Mouse (Mus musculus) T-helper 2 cell (primary cell): ENCODE measurements around the gene Galnt6.

ENCODE experiments used
- in situ Hi-C: fragments of 300-600 bp; cut with MboI, MseI; formaldehyde crosslinking; loops from one replicate; pipeline ENCODE4 v1.15.1; 2025; ENCODE audit warnings: high pct_unique_total_duplicates

The Galnt6 gene

GRCm38 (mm10) chr15:100723505-100723904, 5.7 kb downstream of the Galnt6 start:
- in situ Hi-C loops: loop anchor here (10.0 kb wide), 1 partner anchor 649 kb away; no protein-coding TSS in a partner anchor

- in situ Hi-C loops: loop anchor here (10.0 kb wide), 1 partner anchor 648 kb away; no protein-coding TSS in a partner anchor
These were observed 6.6 kb downstream of the Galnt6 start for GRCm38 (mm10) chr15:100722564-100722963.

- in situ Hi-C loops: loop anchor here (10.0 kb wide), 1 partner anchor 647 kb away; no protein-coding TSS in a partner anchor
These were observed 7.2 kb downstream of the Galnt6 start for GRCm38 (mm10) chr15:100722026-100722425.

- in situ Hi-C loops: loop anchor here (10.0 kb wide), 1 partner anchor 647 kb away; no protein-coding TSS in a partner anchor
These were observed 7.7 kb downstream of the Galnt6 start for GRCm38 (mm10) chr15:100721445-100721844.

GRCm38 (mm10) chr15:100720066-100720465, 9.1 kb downstream of the Galnt6 start:
- in situ Hi-C loops: loop anchor here (10.0 kb wide), 1 partner anchor 645 kb away; no protein-coding TSS in a partner anchor

GRCm38 (mm10) chr15:100719217-100719616, 10.0 kb downstream of the Galnt6 start:
- in situ Hi-C loops: no loop called here

GRCm38 (mm10) chr15:100718572-100718971, 10.6 kb downstream of the Galnt6 start:
- in situ Hi-C loops: no loop called here

- in situ Hi-C loops: no loop called here
These were observed 11.2 kb downstream of the Galnt6 start for GRCm38 (mm10) chr15:100717933-100718332.

GRCm38 (mm10) chr15:100715399-100715993, 13.7 kb downstream of the Galnt6 start:
- in situ Hi-C loops: no loop called here

GRCm38 (mm10) chr15:100714470-100714869, 14.7 kb downstream of the Galnt6 start:
- in situ Hi-C loops: no loop called here

GRCm38 (mm10) chr15:100710838-100711237, 18.3 kb downstream of the Galnt6 start:
- in situ Hi-C loops: no loop called here

GRCm38 (mm10) chr15:100708433-100709078, 20.6 kb downstream of the Galnt6 start:
- in situ Hi-C loops: no loop called here

GRCm38 (mm10) chr15:100706226-100706625, 22.9 kb downstream of the Galnt6 start:
- in situ Hi-C loops: no loop called here

- in situ Hi-C loops: no loop called here
These were observed 23.8 kb downstream of the Galnt6 start for GRCm38 (mm10) chr15:100705376-100705775.

GRCm38 (mm10) chr15:100703913-100704312, 25.3 kb downstream of the Galnt6 start:
- in situ Hi-C loops: no loop called here

- in situ Hi-C loops: no loop called here
These were observed 27.3 kb downstream of the Galnt6 start for GRCm38 (mm10) chr15:100701856-100702255.

- in situ Hi-C loops: no loop called here
These were observed 28.1 kb downstream of the Galnt6 start for GRCm38 (mm10) chr15:100701108-100701507.

GRCm38 (mm10) chr15:100700424-100700823, 28.8 kb downstream of the Galnt6 start:
- in situ Hi-C loops: no loop called here

- in situ Hi-C loops: no loop called here
These were observed 29.8 kb downstream of the Galnt6 start for GRCm38 (mm10) chr15:100699386-100699785.

GRCm38 (mm10) chr15:100698078-100698477, 31.1 kb downstream of the Galnt6 start:
- in situ Hi-C loops: no loop called here

- in situ Hi-C loops: no loop called here
These were observed 34.8 kb downstream of the Galnt6 start for GRCm38 (mm10) chr15:100694406-100694805.

GRCm38 (mm10) chr15:100691990-100692389, 37.2 kb downstream of the Galnt6 start:
- in situ Hi-C loops: no loop called here

GRCm38 (mm10) chr15:100687430-100687971, 41.7 kb downstream of the Galnt6 start, which contains the start of gene Cela1:
Cela1 (minus strand) TSS chr15:100687921.
- in situ Hi-C loops: no loop called here
